ENCODE assay signal across 1 mouse cellular context in genomic region chr19:6240725-6241124, GRCm38 (mm10).
TF ChIP-seq lines count a peak whose summit lies in the region.

No protein-coding gene starts in this region.

TF ChIP-seq in MEL, 35 proteins besides CTCF, POLR2A, EP300 and RAD21 (continued from another document):
- 0 out of 2 replicates have a peak, but pooled peaks have one; percentile 6 for TF ChIP-seq NELFE (IDR thresholded peaks at IDR 0.05; ENCODE audit: low read depth, low read length)
- no peak for TF ChIP-seq HCFC1 (IDR thresholded peaks at IDR 0.05; ENCODE audit: low read depth, low read length)
- TF ChIP-seq NRF1 (IDR thresholded peaks at IDR 0.05; ENCODE audit: insufficient read depth, low read depth, low read length, poor library complexity, severe bottlenecking) = no peak
- no peak for TF ChIP-seq ELF1 (IDR thresholded peaks at IDR 0.05; ENCODE audit: low read depth, low read length)
TF ChIP-seq in MEL: peak in this region for 2.
